Mouse (Mus musculus): ENCODE results near the gene En1. TPM values are rescaled to one million over a fixed set of nuclear protein-coding genes. Genes with fewer than 3 reads are reported as not detected.

Gene En1
- total and polyA plus RNA-seq, 3 experiments = not detected

GRCm38 (mm10) chr1:120604431-120605142 lies 2.4 kb downstream of the En1 start:
- Histone ChIP-seq H3K9me3 (replicated peaks; ENCODE audit: insufficient read depth, low read length) (no peaks in the 10 kb centered on the region), H3K27ac (ENCODE audit: control insufficient read depth, low read depth, low read length) (no peak overlapping the region), H3K4me1 (ENCODE audit: control insufficient read depth in 1 of 2, insufficient read depth in 2 of 2, low read length in 2 of 2) (no peaks in the 10 kb centered on the region), H3K27me3 (ENCODE audit: control insufficient read depth in 1 of 2, insufficient read depth in 2 of 2, low read length in 2 of 2) (no peaks in the 10 kb centered on the region), H3K79me2 (ENCODE audit: control insufficient read depth, insufficient read depth, low read length, poor library complexity) (no peaks in the 10 kb centered on the region), H3K9ac (ENCODE audit: control insufficient read depth, low read depth, low read length, poor library complexity, severe bottlenecking) (no peak overlapping the region), H3K4me3 (ENCODE audit: control insufficient read depth in 1 of 2, insufficient read depth in 1 of 2, low read depth in 2 of 2, low read length in 2 of 2) (no peak overlapping the region), H3K36me3 (ENCODE audit: control insufficient read depth in 1 of 2, insufficient read depth in 2 of 2, low read length in 2 of 2) (no peaks in the 10 kb centered on the region)
- TF ChIP-seq USF2 (IDR thresholded peaks at IDR 0.05; ENCODE audit: borderline replicate concordance in 1 of 2, insufficient read depth in 1 of 2, low read depth in 1 of 2, low read length in 2 of 2) (no peak), TBP (IDR thresholded peaks at IDR 0.05; ENCODE audit: low read depth, low read length) (no peak), ELF1 (IDR thresholded peaks at IDR 0.05; ENCODE audit: low read depth, low read length) (no peak), MAZ (IDR thresholded peaks at IDR 0.05; ENCODE audit: low read depth, low read length) (no peak), E2F4 (IDR thresholded peaks at IDR 0.05; ENCODE audit: borderline replicate concordance, low read depth, low read length) (no peak), NELFE (IDR thresholded peaks at IDR 0.05; ENCODE audit: low read depth, low read length) (no peak), HCFC1 (IDR thresholded peaks at IDR 0.05; ENCODE audit: low read depth, low read length) (no peak), RAD21 (IDR thresholded peaks at IDR 0.05; ENCODE audit: low read depth, low read length) (no peak), MAFK (IDR thresholded peaks at IDR 0.05; ENCODE audit: borderline replicate concordance, low read depth, low read length) (no peak)
- DNase-seq (ENCODE audit: low read depth, low spot score) = no peak

GRCm38 (mm10) chr1:120605143-120605435 lies 2.9 kb downstream of the En1 start:
- no peaks in the 10 kb centered on the region for H3K4me1 ChIP-seq (ENCODE audit: control insufficient read depth in 1 of 2, insufficient read depth in 2 of 2, low read length in 2 of 2)
- no peaks in the 10 kb centered on the region for H3K36me3 ChIP-seq (ENCODE audit: control insufficient read depth in 1 of 2, insufficient read depth in 2 of 2, low read length in 2 of 2)
- no peak overlapping the region for H3K4me3 ChIP-seq (ENCODE audit: control insufficient read depth in 1 of 2, insufficient read depth in 1 of 2, low read depth in 2 of 2, low read length in 2 of 2)
- H3K27me3 ChIP-seq (ENCODE audit: control insufficient read depth in 1 of 2, insufficient read depth in 2 of 2, low read length in 2 of 2) = no peaks in the 10 kb centered on the region
- H3K79me2 ChIP-seq (ENCODE audit: control insufficient read depth, insufficient read depth, low read length, poor library complexity) = no peaks in the 10 kb centered on the region
- H3K9me3 ChIP-seq (replicated peaks; ENCODE audit: insufficient read depth, low read length) = no peaks in the 10 kb centered on the region
- DNase-seq (ENCODE audit: low read depth, low spot score) = no peak
- TF ChIP-seq SMC3 (IDR thresholded peaks at IDR 0.05; ENCODE audit: low read depth, low read length) = no peak
- H3K9ac ChIP-seq (ENCODE audit: control insufficient read depth, low read depth, low read length, poor library complexity, severe bottlenecking) = no peak overlapping the region
- no peak overlapping the region for H3K27ac ChIP-seq (ENCODE audit: control insufficient read depth, low read depth, low read length)

- no peaks in the 10 kb centered on the region for H3K4me1 ChIP-seq (ENCODE audit: control insufficient read depth in 1 of 2, insufficient read depth in 2 of 2, low read length in 2 of 2)
- no peak overlapping the region for H3K27ac ChIP-seq (ENCODE audit: control insufficient read depth, low read depth, low read length)
- H3K9ac ChIP-seq (ENCODE audit: control insufficient read depth, low read depth, low read length, poor library complexity, severe bottlenecking) = no peak overlapping the region
- no peak for DNase-seq (ENCODE audit: low read depth, low spot score)
- no peak overlapping the region for H3K4me3 ChIP-seq (ENCODE audit: control insufficient read depth in 1 of 2, insufficient read depth in 1 of 2, low read depth in 2 of 2, low read length in 2 of 2)
- H3K9me3 ChIP-seq (replicated peaks; ENCODE audit: insufficient read depth, low read length) = no peaks in the 10 kb centered on the region
- no peaks in the 10 kb centered on the region for H3K27me3 ChIP-seq (ENCODE audit: control insufficient read depth in 1 of 2, insufficient read depth in 2 of 2, low read length in 2 of 2)
- TF ChIP-seq MYB (IDR thresholded peaks at IDR 0.05; ENCODE audit: low read depth, low read length) (no peak), ZKSCAN1 (IDR thresholded peaks at IDR 0.05; ENCODE audit: low read depth, low read length) (no peak), MXI1 (IDR thresholded peaks at IDR 0.05; ENCODE audit: low read depth, low read length) (no peak), CHD2 (IDR thresholded peaks at IDR 0.05; ENCODE audit: low read length) (no peak)
- no peaks in the 10 kb centered on the region for H3K79me2 ChIP-seq (ENCODE audit: control insufficient read depth, insufficient read depth, low read length, poor library complexity)
- no peaks in the 10 kb centered on the region for H3K36me3 ChIP-seq (ENCODE audit: control insufficient read depth in 1 of 2, insufficient read depth in 2 of 2, low read length in 2 of 2)
Observed at GRCm38 (mm10) chr1:120605521-120606310, 3.5 kb downstream of the En1 start.
